Mouse (Mus musculus) layer of hippocampus, postnatal 25 days (tissue): ENCODE data around the gene Hsp90ab1. TPM values are rescaled to one million over a fixed set of nuclear protein-coding genes. Genes with fewer than 3 reads are reported as not detected.
A peak's percentile ranks its signal among the peaks of the same experiment; 100 is the strongest.

Source experiments
- DNase-seq, 2 experiments: peaks; one replicate each; pipeline ENCODE4 v3.0.0; 2022; ENCODE audit warnings: mixed read lengths in 2 of 2, low spot score in 1 of 2; ENCODE audit errors: extremely low spot score in 1 of 2
- total RNA-seq, 2 experiments: library from RNA; stranded (reverse); gene quantifications; 2 replicates each; pipeline ENCODE4 v1.2.3; 2021

The Hsp90ab1 gene
- total RNA-seq: 1,000 to 10,000 TPM; 1,671 to 1,815 TPM

DNA sequence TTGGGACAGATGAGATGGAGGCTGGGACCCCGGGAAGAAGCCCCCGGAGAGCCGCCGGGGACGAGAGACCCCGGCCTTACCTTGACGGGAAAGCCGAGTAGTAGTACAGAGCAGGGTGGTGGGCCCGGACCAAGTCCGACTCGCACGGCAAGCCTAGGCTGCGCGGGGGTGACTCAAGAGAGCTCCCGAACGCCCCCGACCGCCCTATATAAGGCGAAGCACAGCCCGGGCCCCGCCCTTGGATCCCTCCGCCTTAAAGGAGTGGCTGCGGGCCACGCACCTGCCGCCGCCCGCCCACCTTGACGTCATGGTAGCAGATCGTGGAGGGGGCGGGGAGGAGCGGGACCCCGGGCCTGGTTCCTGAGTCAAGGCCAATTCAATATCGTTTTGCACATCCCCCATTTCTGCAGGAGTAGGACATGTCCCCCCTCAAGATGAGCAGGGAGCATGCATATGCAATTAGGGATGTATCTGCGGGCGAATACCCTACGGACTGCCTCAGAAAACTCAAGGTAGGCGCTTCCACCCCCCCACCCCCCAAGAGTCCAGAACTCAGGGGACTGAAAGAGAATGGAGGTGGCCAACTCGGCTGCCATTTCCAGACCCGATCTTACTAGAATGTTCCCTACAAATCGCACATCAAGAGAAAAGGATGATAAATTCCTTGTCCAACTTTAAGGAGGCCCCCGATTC is at the start of gene Hsp90ab1:
Gene Hsp90ab1, minus strand, starts transcription at position 185 of the 693 bp plus-strand sequence.
- DNase-seq: peak; percentile 98 to 99

DNA sequence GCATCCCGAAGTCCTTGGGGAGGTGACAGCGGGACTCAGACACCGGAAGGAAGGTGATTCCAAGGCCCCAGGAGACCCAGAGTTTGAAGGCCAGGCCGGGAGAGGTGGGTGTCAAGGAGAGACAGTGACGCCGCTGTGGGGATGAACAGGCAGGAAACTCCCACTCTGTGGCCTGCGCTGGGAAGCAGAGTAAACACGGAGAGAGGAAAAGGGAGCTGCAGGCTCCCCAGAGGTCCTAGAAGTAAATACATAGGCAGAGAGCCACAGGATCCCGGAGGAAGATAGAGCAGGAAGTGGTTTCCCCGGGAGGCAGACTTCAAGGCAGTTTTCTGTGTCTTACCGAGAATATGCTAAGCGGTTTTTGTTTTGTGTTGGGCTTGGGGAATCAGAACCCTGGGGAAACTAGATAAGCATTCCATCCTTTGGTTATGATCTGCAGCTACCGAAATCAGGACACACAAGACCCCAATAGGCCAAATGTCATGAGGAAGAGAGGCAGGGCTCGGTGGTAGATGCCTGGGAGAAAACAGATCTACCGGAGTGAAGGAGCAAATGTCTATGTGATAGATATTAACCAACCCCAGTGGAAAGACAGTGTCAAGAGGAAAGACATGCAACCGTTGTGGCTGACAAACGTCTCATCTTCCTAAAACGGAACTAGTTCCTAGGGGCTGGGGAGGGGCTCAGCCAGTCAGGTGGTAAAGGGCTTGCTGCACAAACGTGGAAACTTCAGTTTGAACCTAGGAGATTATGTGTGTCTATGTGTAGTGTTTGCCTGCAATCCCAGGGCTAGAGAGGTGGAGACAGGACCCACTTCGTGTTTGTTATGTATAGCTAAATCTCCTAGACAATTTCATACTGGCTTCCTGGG is 46.5 kb upstream of the Hsp90ab1 start:
- DNase-seq: no peak

DNA sequence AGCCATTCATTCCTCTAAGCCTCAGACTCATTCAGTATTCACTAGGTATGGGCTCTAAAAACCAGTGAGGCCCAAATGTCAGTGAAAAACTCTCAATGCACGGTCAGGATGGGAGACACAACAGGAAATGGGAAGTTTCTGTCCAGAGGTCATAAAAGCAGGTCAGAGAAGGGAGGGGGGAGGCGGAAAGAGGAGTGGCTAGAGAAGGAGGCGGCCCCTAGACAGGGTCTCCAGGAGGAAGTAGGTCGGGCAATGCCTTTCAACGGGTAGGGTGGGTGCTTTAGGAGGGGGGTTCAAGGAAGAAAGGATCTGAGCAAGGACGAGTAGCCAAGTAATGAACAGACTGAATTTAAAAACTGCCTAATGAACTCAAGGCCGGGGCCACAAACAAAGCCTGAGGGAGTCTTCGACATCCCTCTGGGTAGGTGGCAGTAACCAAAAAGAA is 45.9 kb upstream of the Hsp90ab1 start:
- no peak for DNase-seq

DNA sequence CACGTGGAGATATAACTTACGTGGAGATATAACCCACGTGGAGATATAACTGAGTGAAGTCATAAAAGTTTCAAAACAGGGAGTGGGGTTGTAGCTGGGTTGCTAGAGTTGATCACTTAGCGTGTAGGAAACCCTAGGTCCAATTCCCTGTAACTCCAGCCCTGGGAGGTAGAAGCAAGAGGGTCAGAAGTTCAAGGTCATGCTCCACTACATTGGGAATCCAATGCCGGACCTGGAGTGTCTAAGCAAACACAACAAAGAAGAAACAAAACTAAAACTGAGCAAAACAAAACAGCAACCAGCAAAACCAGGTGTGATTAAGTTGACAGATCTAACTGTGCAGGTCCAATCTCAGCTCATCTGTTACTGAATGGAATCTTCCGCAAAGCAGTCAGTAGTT is 44.6 kb upstream of the Hsp90ab1 start:
- DNase-seq: no peak

DNA sequence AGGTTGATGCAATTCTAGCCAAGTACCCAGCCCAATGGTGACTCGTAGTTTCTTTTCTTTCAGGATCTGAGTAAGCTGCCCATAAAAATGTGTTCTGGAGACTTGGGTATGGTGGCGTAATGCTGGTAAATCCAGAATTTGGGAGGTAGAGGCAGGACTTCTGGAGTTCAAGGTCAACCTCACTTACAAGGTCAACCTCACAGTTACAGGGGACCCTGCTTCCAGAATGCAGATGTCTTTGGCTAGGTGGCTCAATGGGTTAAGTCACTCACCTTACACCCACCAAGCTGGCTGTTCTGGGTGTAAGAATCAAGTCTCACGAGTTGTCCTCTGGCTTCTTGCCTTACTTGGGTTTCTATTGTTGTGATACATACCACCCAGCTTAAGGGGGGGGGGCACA is 43.6 kb upstream of the Hsp90ab1 start:
- no peak for DNase-seq

DNA sequence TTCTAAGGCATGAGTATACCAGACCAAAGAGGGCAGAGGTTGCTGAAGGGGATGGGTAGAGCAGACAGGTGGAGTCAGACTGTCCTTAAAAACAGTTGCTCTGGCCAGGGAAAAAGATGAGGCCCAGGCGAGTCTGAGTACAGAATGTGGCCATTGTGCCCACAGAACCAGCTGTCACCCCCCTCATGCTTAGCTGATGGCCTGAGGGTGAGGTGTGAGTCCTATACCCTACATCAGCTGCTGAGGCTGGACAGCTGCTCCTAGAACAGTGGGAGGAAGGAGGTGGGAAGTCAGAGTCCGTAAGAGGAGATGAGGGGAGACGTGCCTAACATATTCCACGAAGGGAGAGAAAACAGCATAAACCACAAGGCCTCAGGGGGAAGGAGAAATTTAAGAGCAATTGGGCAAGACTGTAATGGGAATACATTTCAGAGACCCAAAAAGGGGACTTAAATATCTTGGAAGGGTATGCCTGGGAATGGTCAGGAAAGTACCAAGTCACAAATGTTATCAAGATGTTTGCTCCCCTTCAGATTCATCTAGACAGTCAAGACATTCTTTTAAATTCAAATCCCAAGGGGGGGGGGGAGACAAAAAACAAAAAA is 43.1 kb upstream of the Hsp90ab1 start:
- DNase-seq: no peak

DNA sequence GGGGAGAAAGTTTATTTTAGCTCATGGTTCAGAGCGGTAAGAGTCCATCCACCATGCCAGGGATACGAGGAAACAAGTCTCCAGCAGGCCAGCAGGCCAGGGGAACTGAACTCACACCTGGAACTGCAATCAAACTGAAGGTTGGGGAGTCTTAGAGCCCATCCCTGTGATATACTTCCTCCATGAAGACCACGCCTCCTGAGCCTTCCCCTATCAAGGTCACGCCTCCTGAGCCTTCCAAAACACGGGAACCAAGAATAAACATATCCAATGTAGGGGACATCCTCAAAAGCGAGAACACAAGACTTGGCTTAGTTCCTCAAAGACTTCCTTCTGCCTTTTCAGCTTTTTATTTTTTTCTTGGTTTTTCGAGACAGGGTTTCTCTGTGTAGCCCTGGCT is 39.9 kb upstream of the Hsp90ab1 start:
- no peak for DNase-seq

DNA sequence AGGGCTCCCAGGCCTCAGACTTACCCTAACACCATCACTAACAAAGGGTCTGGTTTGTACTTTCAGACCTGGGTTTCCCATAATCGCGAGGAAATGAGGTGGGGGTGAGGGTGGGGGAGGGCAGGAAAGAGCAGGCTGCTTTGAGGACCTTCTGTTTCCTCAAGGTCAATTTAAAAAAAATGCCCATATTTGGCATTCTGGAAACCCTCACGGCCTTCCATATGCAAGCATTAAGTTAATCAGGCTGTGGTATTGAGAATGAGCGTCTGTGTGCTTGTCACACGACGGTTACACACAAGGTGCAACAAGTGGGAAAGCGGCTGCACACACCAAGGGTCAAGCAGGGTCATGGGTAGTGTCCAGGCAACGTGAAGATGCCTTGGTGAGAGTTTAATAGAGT is 38.9 kb upstream of the Hsp90ab1 start:
- no peak for DNase-seq

DNA sequence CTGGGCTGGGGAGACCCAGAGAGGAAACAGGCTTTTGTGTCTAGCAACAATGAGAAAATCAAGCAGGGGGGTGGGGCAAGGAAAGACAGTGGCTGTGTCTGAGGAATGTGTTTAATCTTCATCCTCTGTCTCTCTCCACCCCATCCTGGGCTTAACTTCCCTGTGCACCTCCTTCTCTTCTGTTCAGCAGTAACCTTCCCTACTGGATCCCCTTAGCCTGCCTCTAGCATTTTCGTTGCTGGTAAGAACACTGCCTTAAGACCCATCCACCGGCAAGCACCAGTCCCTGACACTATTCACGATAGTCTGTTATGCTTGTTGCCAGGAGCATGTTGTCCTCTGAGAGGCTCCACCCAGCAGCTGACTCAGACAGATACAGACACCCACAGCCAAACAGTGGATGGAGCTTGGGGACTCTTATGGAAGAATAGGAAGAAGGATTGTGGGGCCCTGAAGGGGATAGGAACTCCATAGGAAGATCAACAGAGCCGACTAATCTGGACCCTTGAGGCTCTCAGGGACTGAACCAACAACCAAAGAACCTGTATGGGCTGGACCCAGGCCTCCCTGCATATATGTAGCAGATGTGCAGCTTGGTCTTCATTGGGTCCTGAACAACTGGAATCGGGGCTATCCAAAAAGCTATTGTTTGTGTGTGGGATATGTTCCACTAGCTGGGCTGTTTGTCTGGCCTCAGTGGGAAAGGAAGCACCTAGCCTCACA is 37.2 kb upstream of the Hsp90ab1 start:
- no peak for DNase-seq

DNA sequence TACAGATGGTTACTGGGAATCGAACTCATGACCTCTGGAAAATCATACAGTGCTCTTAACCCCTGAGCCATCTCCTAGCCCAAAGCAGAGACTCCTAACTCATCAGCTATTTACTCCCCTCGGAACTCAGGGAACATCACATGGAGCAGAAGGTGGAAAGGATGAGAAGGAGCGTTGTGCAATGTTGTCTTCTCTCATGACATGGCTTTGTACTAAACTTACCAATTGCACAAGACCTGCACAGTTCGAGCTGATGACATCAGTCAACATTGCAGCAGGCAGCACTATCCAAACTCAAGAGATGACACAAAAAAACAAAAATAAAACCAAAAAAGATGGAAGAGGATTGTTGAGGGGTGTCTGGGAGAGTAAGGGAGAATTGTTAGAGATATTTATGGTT is 35.3 kb upstream of the Hsp90ab1 start:
- DNase-seq: no peak

DNA sequence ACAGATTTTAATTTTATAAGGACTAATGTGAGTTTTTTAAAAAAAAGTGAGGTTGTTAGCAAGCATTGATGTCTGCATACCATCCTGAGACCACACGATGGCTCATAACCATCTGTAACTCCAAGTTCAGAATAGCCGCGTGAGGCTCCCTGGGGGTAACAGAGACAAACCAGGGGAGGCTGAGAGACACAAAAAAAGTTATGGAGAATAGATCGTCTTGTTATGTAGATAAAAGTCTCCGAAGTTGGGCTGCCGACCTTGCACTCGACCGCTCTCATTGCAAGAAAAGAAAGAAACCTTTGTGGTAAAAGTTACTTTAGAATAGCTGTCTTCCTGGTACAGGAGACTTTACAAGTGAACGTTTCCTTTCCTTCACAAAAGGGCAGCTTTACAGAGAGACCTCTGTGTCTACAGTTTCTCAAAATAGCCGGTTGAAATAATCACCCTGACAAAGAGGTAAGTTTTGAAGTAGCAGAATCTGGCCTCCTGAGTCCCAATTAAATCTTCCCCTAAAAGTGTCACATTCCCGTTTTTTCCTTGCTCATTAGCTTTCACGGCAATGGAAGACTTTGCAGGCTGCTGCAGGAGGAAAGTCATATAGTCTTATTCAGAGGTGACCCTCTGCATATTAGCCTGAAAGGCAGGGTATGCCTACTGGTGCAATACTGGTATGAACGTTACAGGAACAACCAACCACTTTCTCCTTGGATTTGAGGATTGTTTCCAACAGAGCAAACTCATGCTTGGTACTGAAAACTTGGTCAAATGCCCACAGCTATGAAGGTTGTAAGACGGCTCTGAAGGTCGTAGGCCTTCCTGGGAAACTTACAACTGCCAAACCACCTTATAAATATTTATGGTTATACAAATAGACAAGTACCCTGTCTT is 34.2 kb upstream of the Hsp90ab1 start:
- no peak for DNase-seq

DNA sequence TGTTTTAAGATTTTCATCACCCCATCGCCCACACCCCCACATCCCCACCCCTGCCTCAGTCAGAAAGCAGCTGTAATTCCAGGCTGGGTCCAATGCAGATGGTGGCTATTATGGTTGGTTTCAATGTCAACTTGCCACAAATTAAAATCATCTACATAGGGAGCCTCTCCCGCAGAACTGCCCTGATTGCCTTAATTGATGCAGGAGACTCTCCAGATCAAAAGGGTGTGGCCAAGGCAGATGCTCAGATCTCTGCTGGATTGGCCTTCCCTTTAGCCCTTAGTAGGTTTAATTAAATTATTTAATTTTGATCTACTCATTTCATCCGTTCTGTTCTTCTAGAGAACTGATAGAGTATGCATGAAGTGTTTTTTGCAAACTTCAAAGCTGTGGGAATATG is 29.9 kb upstream of the Hsp90ab1 start:
- no peak for DNase-seq

DNA sequence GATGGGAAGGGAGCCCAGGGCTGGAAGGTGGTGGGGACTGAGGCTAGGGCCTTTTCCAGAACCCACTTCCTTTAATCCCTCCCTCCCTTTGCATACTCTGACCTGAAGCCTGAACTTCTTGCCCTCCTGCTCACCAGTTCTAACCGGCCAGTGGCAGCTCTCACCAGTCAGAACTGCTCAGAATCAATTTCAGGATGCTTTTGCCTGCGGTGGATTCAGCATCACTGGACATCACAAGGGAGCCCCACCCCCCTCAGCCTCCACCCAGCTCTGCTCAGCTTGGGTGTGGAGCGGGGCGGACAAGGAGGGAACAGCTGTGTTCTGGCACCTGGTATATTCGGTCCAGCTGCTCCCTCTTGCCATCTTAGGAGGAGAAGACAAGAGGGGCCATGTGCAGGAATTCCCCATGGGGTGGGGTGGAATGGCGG is 28.8 kb upstream of the Hsp90ab1 start, which contains the start of gene Mymx:
Gene Mymx, minus strand, starts transcription at position 226 of the 428 bp plus-strand sequence.
- no peak for DNase-seq

DNA sequence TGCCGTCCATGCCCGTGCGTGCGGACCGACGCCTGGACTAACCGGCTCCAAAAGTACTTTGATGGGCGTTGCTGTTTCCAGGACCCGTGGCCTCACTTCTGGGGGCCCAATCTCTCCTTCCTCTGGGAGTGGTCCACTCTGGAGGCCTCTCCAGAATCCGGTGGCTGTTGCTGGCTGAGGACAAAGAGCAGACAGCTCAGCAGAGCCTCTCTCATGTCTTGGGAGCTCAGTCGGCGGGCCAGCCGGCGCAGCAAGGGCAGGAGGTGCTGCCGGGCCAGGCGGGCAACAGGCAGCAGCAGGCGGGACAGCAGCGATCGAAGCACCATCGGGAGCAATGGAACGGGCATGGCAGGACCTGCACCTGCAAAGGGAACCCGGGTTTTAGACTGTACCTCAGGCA is 28.3 kb upstream of the Hsp90ab1 start:
- DNase-seq: no peak

DNA sequence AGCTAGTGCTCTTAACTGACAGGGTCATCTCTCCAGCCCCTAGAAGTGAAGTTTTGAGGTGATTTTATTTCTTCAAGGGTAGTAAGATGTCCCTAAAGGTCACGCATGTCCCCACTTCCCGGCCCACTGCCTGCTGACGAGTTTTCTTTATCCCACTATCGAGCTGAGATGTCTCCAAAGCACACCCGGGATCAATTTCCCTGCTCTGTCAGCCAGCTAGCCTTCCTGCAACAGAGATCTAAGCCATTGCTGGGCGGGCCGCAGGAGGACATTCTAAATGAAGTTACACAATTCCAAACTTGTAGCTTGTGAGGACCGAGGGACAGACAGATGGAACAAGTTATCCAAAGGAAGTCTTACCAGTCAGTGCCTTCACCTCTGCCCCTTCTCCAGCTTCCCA is 27.2 kb upstream of the Hsp90ab1 start:
- no peak for DNase-seq

DNA sequence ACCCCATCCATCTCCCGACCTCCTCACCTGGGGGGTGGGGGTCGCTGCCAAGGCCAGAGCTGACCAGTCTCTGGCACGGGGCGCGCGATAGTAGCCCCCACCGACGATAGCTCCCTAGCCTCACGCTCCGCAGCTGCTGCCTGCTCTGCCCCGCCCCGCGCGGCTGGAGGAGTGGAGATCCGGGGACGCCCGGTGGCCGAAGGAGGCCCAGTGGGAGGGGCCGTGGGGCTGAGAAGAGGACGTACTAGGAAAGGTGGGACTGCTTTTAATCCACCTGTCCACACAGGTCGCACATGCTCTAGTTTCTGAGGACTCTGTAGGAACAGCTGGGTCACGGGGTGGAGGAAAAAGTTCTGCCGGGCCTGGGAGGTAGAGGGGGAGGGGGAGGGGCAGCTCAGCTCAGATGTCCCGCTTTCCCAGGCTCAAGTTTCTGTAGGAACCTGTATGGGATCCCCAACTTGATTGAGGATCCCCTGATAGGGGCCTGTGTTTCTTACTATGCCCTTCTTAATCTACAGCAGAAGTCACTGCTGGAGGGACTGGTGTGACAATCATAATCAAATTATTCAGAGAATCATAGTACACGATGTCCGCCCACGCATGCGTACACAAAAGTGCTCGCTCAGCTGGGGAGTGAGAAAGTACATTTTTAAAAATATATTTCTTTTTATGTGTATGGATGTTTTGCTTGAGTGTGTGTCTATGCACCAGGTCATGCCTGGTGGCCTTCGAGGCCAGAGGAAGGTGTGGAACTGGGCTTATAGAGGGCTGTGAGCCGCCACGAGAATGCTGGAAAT is 26.6 kb upstream of the Hsp90ab1 start, which contains the start of gene Slc29a1:
Gene Slc29a1, minus strand, starts transcription at position 161 of the 797 bp plus-strand sequence.
- no peak for DNase-seq

DNA sequence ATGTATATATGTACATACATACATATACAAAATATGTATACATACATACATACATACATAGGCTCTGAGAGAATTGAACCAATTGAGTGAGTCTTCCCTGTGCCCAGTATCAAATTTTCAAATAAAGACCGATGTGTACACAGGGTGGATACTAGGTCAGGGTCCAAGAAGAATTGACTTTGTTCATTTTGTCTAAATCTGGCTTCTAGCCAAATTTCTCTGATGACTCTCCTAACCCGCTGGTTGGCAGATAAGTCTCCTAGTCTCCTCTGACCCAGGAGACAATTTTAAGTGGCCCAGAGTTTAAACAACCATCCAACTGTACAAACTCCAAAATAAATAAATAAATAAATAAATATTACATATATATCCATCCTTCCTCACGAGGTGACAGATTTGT is 25.8 kb upstream of the Hsp90ab1 start:
- no peak for DNase-seq

DNA sequence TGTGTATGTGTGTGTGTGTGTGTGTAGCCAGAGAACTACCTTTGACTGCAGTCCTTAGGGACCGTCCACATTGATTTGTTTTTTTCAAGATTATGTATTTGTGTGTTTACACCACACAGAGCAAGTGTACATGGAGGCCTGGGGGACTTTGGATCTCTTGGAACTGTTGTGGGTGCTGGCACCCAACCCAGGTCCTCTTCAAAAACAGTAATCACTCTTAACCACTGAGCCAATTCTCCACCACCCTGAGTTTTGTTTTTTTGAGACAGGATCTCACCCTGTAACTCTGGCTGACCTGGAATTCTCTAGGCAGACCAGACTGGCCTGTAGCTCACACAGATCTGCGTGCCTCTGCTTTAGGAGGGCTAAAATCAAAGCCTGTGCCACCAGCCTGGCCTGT is 25.3 kb upstream of the Hsp90ab1 start:
- no peak for DNase-seq

DNA sequence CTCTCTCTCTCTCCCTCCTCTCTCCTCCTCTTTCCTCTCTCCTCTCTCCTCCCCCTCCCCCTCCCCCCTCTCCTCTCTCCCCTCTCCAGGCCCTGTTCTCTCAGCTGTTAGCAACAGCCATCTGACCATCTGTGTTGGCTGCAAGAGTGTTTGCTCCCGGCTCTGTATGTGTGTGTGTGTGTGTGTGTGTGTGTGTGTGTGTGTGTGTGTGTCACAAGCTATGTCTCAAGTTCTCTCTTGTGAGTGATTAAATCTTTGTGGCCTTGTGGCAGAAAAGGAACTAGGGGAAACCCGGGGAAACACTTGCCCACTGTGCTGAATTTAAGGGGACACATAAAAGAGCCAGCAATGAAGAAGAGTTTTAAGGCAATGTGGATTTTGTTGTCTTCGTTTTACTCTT is 24.7 kb upstream of the Hsp90ab1 start:
- DNase-seq: no peak
